Mouse (Mus musculus) ovary, postnatal 10 days (tissue): ENCODE results near the gene Zfp354b.

Experiments
- DNase-seq: peaks from one replicate; pipeline ENCODE4 v3.0.0; 2022; ENCODE audit warnings: low spot score

Gene Zfp354b

DNA sequence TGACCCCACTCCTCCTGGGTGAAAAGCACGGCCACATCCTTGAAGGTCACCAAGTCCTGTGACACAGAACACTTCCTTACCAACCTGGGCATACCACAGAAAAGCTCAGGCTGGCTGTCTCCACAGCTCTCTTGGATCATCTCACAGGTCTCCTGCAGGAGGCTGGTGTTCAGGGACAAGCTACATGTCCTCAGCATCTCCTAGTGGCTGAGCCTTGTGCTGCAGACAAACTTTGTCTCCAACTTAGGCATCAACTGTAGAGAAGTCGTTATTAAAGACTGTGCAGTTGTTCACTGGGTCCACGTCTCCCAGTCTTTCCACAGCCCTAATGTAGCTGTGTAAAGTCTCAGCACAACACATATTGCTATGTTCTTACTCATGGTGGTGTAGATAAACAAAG is 47.7 kb downstream of the Zfp354b start:
- DNase-seq, result no peak

GRCm38 (mm10) chr11:50878641-50879040 is 52.8 kb downstream of the Zfp354b start:
- no peak for DNase-seq
